Mouse (Mus musculus) erythroid progenitor cell, adult 5-6 weeks (primary cell): Measurements from ENCODE around the gene Pafah1b1. TPM values are rescaled to one million over a fixed set of nuclear protein-coding genes. Genes with fewer than 3 reads are reported as not detected.

Experiments
- ATAC-seq: replicated peaks from 2 replicates; pipeline ENCODE4 v1.8.0; 2016; ENCODE audit warnings: moderate number of reproducible peaks, mild to moderate bottlenecking, moderate TSS enrichment, inconsistent platforms; ENCODE audit not compliant: poor library complexity, low FRiP score, severe bottlenecking
- total RNA-seq, 2 experiments: library from RNA; stranded (forward) in 1 of 2; stranded (reverse) in 1 of 2; fragments of 150-400 nt in 1 of 2; fragments of 186-747, 209-891 nt in 1 of 2; gene quantifications; 2 replicates each; pipeline versions ENCODE4 v1.2.3 to v1.2.4; 2015 to 2017; ENCODE audit warnings: low replicate concordance in 2 of 2

The Pafah1b1 gene
- total RNA-seq, 2 experiments from 2014 or later, result 70.0 to 71.7 TPM

GRCm38 (mm10) chr11:74665631-74666283 is 58.7 kb downstream of the Pafah1b1 start:
- no peak for ATAC-seq

DNA sequence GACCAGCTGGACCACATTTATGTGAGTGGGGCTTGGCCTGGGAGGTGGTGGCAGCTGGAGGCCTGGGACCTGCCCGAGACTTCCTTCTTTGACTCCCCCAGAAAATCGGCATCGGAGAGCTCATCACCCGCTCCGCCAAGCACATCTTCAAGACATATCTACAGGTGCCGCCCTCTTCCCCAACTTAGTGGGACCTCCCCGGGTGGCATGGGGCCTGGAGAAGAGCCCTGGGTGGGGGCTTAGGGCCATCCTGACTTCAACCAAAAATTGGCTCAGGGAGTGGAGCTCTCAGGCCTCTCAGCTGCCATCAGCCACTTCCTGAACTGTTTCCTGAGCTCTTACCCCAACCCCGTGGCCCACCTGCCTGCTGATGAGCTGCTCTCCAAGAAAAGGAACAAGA is 59.6 kb downstream of the Pafah1b1 start:
- no peak for ATAC-seq

DNA sequence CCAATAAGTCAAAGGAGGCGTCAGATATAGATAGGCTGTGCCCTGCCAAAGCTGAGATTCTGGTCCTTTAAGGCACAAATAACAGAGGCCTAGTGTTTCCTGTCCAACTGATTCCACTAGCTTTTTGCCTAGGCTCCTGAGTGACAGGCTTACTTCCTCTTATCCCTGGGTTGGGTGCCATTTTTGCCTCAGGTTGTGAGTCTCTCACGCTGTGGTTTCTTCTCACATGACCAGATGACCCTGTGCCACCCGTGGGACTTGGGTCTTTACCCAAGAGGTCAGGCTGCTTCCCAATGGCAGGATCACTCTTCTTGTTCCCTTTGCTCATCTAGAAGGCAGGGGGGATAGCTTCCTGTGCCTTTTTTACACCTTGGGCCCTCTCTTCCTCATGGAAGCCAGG is 60.2 kb downstream of the Pafah1b1 start:
- ATAC-seq, result no peak

DNA sequence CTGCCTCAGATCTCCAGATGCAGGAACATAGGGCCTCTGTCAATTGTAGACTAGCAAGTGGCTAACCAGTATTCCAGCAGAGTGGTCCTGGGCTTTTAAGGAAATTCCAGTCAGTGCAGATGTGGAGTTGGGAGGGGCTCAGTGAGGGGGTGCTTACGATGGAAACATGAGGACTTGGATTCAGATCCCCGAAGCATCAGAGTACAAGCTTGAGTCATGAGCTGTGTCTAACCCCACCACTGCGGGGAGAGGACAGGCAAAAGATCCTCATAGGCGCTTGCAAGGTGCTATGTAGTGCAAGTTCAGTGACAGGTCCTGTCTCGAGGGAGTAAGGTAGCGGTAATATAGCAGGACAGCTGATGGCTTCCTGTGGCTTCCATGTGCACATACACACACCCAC is 62.2 kb downstream of the Pafah1b1 start:
- no peak for ATAC-seq

GRCm38 (mm10) chr11:74661641-74662040 is 62.8 kb downstream of the Pafah1b1 start:
- ATAC-seq, result no peak

- ATAC-seq, result no peak
Measured at GRCm38 (mm10) chr11:74660336-74660735, 64.1 kb downstream of the Pafah1b1 start.

DNA sequence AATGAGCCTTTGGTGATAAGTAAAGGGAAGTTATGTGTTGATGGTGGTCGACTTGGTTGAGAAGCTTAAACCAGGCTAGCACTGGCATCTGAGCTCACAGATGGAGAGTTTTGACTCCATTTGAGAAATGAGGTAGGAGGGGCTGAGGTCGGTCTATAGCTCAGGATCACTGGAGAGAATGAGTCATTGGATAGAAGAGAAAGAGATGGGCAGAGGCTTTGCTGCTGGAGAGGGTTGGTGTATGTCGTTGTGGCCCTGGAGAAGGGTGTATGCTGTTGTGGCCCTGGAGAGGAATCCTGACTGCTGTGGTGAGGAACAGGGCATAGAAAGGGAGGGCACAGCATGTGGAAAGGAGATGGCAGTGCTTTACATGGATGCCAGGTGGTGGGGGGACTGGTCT is 68.5 kb downstream of the Pafah1b1 start:
- no peak for ATAC-seq

DNA sequence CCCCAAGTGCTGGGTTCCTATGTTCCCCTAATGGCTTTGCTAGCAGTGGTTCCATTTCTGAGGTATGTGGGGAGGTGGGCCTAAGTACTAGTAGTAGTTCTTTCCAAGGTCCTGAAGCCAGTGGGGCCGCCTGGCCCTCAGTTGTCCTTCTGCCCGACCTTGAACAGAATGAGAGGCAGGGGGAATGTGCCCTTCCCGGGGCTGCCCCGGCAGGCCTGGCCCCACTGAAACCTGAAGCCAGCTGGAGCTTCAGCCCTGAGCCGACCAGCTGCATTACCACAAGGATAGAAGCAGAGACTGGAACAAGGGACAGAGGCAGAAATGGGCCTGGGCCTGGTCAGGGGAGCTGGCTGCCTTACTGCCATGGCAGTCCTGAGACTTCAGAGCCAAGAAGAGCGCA is 71.1 kb downstream of the Pafah1b1 start:
- no peak for ATAC-seq

DNA sequence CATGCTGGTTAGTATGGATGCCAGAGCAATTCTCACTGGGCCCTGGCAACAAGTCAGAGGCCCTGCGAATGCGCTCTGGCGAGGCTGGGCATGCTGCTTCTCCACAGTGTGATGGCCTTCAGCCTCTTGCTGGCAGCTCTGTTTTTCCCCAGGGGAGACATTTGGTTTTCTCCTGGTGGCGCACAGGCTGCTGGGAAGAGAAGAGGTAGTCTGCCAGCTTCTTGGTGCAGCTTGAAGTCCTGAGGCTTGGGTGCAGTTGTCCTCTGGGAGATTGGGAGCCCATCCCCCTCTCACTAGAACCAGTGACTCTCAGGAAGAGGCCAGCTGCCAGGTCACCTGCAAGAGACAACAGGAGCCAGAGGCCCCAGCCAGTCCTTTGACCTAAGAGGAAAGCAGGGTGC is 71.7 kb downstream of the Pafah1b1 start:
- no peak for ATAC-seq

- ATAC-seq, result no peak
Measured at GRCm38 (mm10) chr11:74650576-74651100, 73.8 kb downstream of the Pafah1b1 start.

- no peak for ATAC-seq
Measured at GRCm38 (mm10) chr11:74649647-74650551, 74.6 kb downstream of the Pafah1b1 start.

DNA sequence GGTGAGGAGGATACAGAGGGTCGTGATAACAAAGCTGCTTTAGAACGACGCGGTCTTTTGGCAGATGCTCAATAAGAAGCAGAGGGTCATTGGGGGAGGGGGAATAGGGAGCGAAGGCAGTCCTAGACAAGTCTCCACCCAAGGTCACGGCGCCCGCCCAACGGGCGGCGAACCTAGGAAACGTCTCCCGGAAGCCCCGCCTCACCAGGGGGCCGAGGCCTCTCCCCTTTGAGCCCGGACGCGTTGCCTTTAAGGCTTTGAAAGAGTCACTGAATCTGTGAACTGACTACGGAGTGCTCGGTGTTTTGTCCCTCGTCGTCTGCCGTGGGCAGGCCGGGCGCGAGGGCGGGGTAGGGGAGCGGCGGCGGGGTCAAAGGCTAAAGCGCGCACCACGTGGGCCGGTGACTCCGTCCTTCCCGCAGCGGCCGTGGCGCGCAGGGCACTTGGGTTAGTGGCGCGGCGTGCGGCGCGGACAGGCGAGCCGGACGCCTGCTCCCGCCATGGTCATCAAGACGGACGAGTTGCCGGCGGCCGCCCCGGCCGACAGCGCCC is 75.3 kb downstream of the Pafah1b1 start, which contains the start of gene Cluh:
TSS of gene Cluh (plus strand) at position 401 of the 552 bp plus-strand sequence.
- peak; percentile 92 for ATAC-seq

DNA sequence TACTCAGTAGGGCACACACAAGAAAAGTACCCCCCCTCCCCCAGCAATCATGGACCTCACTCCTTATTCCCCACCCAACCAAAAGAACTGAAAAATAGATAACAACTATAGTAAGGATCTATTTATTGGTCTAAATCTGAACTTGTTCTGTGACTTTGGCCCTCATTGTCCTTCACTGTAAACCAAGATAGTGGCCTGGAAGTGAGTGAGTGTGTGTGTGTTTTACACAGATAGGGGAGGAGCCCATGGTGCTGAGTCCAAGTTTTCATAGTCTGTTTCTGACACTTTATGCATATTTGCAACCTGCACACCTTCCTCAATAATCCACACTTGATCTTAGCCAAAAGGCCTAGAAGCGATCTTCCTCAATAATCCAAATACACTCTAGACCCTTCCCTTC is 75.8 kb downstream of the Pafah1b1 start:
- peak; percentile 46 for ATAC-seq

GRCm38 (mm10) chr11:74647966-74648365 is 76.5 kb downstream of the Pafah1b1 start:
- ATAC-seq, result no peak

DNA sequence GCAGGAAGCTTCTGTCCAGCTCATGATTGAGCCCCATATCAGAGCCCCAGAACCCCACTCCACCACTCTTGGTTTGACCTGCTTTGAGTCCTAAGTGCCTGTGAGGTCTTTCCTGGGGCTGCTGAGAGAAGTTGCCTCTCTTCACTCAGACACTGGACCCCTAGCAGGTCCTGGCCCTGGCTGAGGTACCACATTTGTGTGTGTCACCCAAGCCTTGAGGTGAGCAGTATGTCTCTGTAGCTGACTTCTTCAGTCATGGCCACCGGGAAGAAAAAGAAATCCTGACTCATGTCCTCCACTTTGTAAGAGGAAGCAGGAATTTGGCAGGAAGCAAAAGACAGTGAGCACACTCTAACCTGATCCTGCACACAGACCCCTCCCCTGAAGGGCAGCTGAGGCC is 84.8 kb downstream of the Pafah1b1 start:
- ATAC-seq, result no peak

DNA sequence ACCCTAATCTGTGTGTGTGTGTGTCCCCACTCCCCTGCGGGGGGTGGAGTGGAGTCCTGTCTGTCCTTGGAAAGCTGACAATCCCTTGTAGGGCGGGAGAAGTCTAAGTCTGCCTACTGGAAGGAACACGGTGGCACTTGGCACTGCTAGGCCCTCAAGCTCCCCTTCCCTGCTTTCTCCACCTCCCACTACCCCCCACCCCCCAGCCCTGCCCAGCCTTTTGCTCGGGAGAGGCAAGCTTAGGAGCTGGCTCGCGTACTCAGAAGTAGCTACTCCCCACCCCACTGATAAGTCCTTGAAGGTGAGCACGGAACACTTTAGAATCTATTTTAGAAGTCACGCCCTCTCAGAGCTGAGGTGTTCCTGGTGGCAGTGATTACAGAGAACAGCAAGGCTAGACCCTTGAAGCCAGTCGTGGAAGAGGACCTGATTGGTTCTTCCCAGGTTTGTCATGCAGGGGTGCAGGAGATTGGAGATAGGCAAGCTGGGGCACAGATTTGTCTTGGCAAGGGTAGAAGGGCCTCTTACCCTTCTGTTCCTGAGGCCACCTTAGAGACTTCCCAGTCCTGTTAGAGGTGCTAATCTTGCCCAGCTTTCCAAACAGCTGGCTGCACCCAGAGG is 85.6 kb downstream of the Pafah1b1 start:
- no peak for ATAC-seq

DNA sequence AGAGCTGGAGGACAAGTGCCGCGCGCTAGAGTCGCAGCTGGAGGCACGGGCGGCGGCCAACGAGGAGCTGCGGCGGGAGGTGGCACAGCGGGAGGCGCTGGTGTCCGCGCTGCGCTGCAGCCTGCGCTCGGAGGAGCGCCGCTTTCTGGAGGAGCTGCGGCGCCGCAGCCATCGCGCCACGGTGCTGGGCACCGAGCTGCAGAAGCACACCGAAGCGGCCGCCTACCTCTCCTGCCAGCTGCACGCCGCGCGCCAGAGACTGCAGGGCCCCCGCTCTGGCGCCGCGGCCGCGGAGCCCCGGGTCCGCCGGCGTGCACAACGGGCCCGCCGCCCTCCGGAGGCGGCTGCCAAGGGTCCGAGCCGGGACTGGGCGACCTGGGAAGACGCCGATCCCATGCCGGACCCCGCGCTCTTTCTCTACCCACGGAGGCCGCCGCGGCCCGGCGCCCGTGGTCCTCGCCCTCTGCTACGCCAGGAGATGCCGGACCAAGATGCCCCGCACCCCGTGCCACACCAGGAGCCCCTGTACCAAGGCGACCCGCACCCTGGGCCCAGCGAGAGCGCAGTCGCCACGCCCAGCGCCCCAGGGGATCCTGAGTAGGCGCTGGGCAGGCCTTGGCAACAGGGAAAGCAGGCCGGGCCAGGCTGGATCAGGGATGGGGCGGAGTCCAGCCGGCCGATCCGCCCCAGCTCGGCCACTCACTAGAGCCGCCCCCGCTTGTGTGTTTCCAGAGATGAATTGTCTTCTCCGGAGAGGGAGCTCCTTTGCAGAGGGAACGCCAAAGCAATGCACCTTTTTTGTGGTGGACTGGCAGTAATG is 86.3 kb downstream of the Pafah1b1 start:
- 0 out of 2 replicates have a peak, but pooled peaks have one; percentile 28 for ATAC-seq

DNA sequence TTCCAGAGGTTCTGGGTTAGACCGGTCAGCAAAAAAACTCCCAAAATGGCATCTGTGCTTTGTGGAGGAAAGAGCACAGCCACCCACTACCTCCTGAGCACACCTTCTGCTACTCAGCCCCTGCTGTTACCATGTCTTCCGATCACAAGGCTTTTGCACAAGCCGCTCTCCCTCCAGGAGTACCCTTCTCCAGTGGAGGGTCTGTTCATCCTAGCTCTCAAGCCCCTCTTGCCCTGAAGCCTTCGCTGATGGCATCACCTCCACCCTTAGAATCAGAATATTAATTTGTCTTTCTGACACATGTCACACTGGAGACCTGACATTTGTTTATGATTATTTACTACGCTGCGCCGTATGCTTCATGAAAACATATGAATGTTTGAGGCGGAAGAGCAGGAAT is 87.0 kb downstream of the Pafah1b1 start:
- ATAC-seq, result no peak
